Mouse (Mus musculus) urinary bladder, postnatal 4 days (tissue): Measurements from ENCODE around the gene Sema4d.

Source experiments
- DNase-seq, 2 experiments: peaks; one replicate each; pipeline ENCODE4 v3.0.0; 2021 to 2022; ENCODE audit warnings: low spot score in 2 of 2

Gene Sema4d

DNA sequence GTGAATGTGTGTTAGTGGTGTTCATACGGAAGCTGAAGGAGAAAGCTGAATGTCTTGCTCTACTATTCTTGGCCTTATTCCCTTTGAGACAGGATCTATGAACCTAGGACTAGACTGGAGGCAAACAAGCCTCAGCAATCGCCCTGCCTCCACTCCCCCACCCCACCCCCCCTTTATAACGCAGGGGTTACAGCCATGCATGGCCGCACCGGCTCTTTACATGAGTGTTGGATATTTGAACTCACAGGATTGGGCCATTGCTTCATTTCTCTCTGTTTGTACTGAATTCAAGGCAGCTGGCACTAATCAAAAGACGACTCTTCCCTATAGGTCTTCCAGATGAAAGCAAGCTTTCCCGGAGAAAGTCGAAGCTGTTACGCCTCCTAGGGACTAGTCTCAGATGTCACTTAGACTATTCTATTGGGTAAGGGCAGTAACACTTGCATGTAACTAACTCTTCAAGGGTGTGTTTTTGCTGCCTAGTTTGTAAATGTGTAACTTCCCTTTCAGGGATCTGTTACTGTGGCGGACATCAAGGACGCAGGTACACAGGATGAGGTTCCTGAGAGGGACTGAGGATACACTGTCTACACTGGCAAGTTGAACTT lies 151.3 kb downstream of the Sema4d start:
- no peak for DNase-seq

DNA sequence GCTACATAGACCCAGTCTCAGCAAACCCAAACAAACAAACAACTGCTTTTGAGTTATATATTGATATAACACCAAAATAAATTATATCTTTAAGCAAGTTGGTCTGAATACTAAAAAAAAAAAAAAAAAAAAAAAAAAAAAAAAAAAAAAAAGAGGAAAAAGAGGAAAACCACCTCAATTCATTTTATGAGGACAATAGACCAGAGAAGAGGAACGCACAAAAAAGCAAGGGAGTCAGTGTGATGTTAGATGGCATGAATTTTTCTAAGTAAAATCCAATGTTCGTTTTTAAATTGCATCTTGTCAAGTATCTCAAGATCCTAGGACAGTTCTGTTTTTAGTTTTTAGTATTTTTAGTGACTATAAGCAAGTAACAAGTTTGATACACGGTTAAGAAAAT lies 152.1 kb downstream of the Sema4d start:
- no peak for DNase-seq

DNA sequence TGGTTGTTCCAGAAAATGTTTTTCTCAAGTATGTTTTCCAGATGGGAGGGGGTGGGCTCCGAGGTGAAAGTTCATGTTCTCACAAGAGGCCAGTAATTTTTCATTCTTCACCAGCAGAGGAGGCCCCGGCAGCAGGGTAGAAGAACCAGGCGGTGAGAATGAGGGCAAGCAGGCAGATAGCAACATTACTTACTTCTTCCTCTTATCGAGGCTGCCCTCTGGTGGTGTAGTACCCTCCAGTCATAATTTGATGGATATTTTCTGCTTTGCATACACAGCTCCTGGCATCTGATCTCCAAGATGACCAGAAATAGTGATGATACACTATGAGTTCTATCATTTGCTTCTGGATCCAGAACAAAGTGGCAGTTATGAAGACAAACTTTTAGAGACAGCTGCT lies 154.6 kb downstream of the Sema4d start:
- peak in 1 of 2 experiments; percentile 48 for DNase-seq
